Mouse (Mus musculus) liver, adult 2 months (tissue): Measurements from ENCODE around the gene Sgf29.

Experiments
- CTCF ChIP-seq: fragments of 200-500 bp; IDR thresholded peaks from 2 replicates; pipeline ENCODE4 v1.5.1; 2011; ENCODE audit warnings: low read depth, low read length, control low read depth
- POLR2A ChIP-seq: fragments of 200-500 bp; IDR thresholded peaks from 2 replicates; pipeline ENCODE4 v1.6.1; 2011; ENCODE audit warnings: low read length, control low read depth; ENCODE audit not compliant: insufficient read depth; ENCODE audit errors: extremely low read depth

DNA sequence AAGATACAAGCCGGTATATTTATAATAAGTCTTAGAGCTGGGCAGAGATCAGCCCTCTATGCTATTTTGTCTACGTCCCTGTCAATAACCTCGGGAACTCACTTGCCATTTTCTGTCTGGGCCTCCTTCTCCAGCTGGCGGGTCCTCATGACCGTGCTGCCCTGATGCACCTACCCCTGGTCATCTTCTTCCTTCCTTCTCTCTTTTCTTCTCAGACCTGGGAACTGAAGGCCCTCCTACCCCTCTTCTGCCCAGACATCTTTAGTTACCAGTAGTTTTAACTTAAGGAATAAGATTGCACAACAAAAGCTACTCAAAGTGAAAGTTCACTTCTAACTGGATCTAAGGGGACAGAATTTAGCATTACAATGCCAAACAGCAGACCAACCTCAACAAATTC, 30.6 kb downstream of the Sgf29 start:
- no peak for TF ChIP-seq CTCF
- TF ChIP-seq POLR2A, result no peak
